In genomic region chr2:152336856-152337255, GRCm38 (mm10) we compare ENCODE assay signal across 17 mouse cellular contexts. TPM values are rescaled to one million over a fixed set of nuclear protein-coding genes. Genes with fewer than 3 reads are reported as not detected.
A peak's percentile ranks its signal among the peaks of the same experiment; 100 is the strongest.
DNase-seq lines count a peak whose midpoint lies in the region; ATAC-seq and TF ChIP-seq lines count a peak whose summit lies in the region.
"Had no signal": no experiment of that assay in that cellular context is flagged by ENCODE, and none has a peak within 500 bp of the region (broad histone marks: within the 10 kb centered on the region; RNA-seq: fewer than 3 reads in every experiment).

No protein-coding gene starts in this region.

- H3K36me3 ChIP-seq in lung, postnatal 0 days (ENCODE audit: insufficient read depth, low read length) = no peaks in the 10 kb centered on the region
- no peaks in the 10 kb centered on the region for H3K36me3 ChIP-seq in heart, embryonic 11.5 days (ENCODE audit: control insufficient read depth, insufficient read depth, low read length)
- H3K36me3 ChIP-seq: limb, embryonic 15.5 days; midbrain, embryonic 13.5 days had no signal

- TF ChIP-seq CTCF in lung, postnatal 0 days (IDR thresholded peaks at IDR 0.05) = no peak

- no peaks in the 10 kb centered on the region; the same call in 1 of the 2 replicates for H3K4me1 ChIP-seq in lung, postnatal 0 days (ENCODE audit: insufficient read depth, low read depth, low read length)
- H3K4me1 ChIP-seq in heart, embryonic 11.5 days (ENCODE audit: control insufficient read depth, insufficient read depth, low read length) = no peaks in the 10 kb centered on the region
- H3K4me1 ChIP-seq: limb, embryonic 15.5 days had no signal

- no peak for ATAC-seq in cerebellum, adult (ENCODE audit: insufficient number of reproducible peaks, low FRiP score, low TSS enrichment)
- peak; percentile 53 for ATAC-seq in lung, postnatal 0 days
- no peak for ATAC-seq in heart, embryonic 11.5 days (replicated peaks; ENCODE audit: insufficient number of reproducible peaks, low FRiP score, low TSS enrichment)
- ATAC-seq: forebrain, postnatal 0 days; hindbrain, embryonic 16.5 days; midbrain, embryonic 13.5 days had no signal

- H3K4me2 ChIP-seq in lung, postnatal 0 days (replicated peaks; ENCODE audit: low read depth, low read length) = no peak overlapping the region
- H3K4me2 ChIP-seq in heart, embryonic 11.5 days = no peak overlapping the region
- H3K4me2 ChIP-seq: limb, embryonic 15.5 days; midbrain, embryonic 13.5 days had no signal

- no peaks in the 10 kb centered on the region for H3K9me3 ChIP-seq in lung, postnatal 0 days (ENCODE audit: low read length)
- no peaks in the 10 kb centered on the region for H3K9me3 ChIP-seq in heart, embryonic 11.5 days (replicated peaks; ENCODE audit: control insufficient read depth, low read length)
- H3K9me3 ChIP-seq: limb, embryonic 15.5 days; midbrain, embryonic 13.5 days had no signal

- peak; percentile 83 for TF ChIP-seq EP300 in lung, postnatal 0 days (IDR thresholded peaks at IDR 0.05)

- peak; percentile 49 to 53 for DNase-seq in cerebellum, postnatal 14 days
- DNase-seq in testis, postnatal 14 days (ENCODE audit: low spot score) = peak; percentile 50
- no peak for DNase-seq in testis, postnatal 10 days (ENCODE audit: low spot score)
- peak; percentile 90 for DNase-seq in lung, postnatal 0 days (ENCODE audit: low spot score)
- DNase-seq in right cerebral cortex, postnatal 10 days (ENCODE audit: low spot score in 2 of 2) = no peak
- DNase-seq: cerebellum, adult 18-20 months; forebrain, postnatal 0 days; heart, adult 2 months; heart, postnatal 14 days; kidney, adult 18-20 months; right cerebral cortex, postnatal 14 days had no signal

- H3K9ac ChIP-seq in lung, postnatal 0 days (replicated peaks; ENCODE audit: low read depth) = no peak overlapping the region
- H3K9ac ChIP-seq in heart, embryonic 11.5 days (ENCODE audit: low read depth, low read length) = no peak overlapping the region
- H3K9ac ChIP-seq: forebrain, postnatal 0 days; limb, embryonic 15.5 days; midbrain, embryonic 13.5 days had no signal

- no peaks in the 10 kb centered on the region for H3K27me3 ChIP-seq in lung, postnatal 0 days (replicated peaks; ENCODE audit: insufficient read depth, low read length)
- H3K27me3 ChIP-seq in heart, embryonic 11.5 days (ENCODE audit: control insufficient read depth, insufficient read depth, low read length) = no peaks in the 10 kb centered on the region
- H3K27me3 ChIP-seq: limb, embryonic 15.5 days had no signal

- 39% methylated on average over 1 of the region's 1 CpGs for WGBS in lung, postnatal 0 days
- WGBS in heart, embryonic 11.5 days (ENCODE audit: insufficient replicate concordance) = 66% methylated on average over 1 of the region's 1 CpGs

- H3K4me3 ChIP-seq in lung, postnatal 0 days (ENCODE audit: low read depth, low read length) = no peak overlapping the region
- H3K4me3 ChIP-seq in heart, embryonic 11.5 days (ENCODE audit: low read depth, low read length) = no peak overlapping the region
- H3K4me3 ChIP-seq: erythroblast, embryonic 14.5 days; heart, adult 2 months; limb, embryonic 15.5 days; midbrain, embryonic 13.5 days had no signal

- peak overlapping the region; percentile 71 for H3K27ac ChIP-seq in lung, postnatal 0 days (ENCODE audit: low read length)
- no peak overlapping the region for H3K27ac ChIP-seq in heart, embryonic 11.5 days (ENCODE audit: low read depth, low read length)
- H3K27ac ChIP-seq: heart, adult 2 months; limb, embryonic 15.5 days; midbrain, embryonic 13.5 days had no signal

RNA-seq across cellular contexts. Expression of gene Rbck1, which starts 4.4 kb away (rescaled TPM):
- 67.9 and 74.4 TPM in 2 replicates for polyA plus RNA-seq in lung, postnatal 0 days (2015; fragmentation: Nextera tagmentation; extraction: Ambion mirVana)
- polyA plus RNA-seq in heart, embryonic 11.5 days (2014; fragmentation: Nextera tagmentation; extraction: Ambion mirVana) = 62.6 and 64.5 TPM in 2 replicates

RNA-seq across cellular contexts. Expression of gene Trib3, which starts 7.0 kb away (rescaled TPM):
- polyA plus RNA-seq in lung, postnatal 0 days (2015; fragmentation: Nextera tagmentation; extraction: Ambion mirVana) = 5.7 and 6.7 TPM in 2 replicates
- polyA plus RNA-seq in heart, embryonic 11.5 days (2014; fragmentation: Nextera tagmentation; extraction: Ambion mirVana) = 3.4 and 3.6 TPM in 2 replicates

RNA-seq across cellular contexts. Expression of gene Nrsn2, which starts 39.6 kb away (rescaled TPM):
- polyA plus RNA-seq in lung, postnatal 0 days (2015; fragmentation: Nextera tagmentation; extraction: Ambion mirVana) = not detected in 2 replicates
- polyA plus RNA-seq in heart, embryonic 11.5 days (2014; fragmentation: Nextera tagmentation; extraction: Ambion mirVana) = 3.8 and 5.5 TPM in 2 replicates
- polyA plus RNA-seq: erythroblast, embryonic 14.5 days had no signal

RNA-seq across cellular contexts. Expression of gene Tbc1d20, which starts 43.2 kb away (rescaled TPM):
- polyA plus RNA-seq in lung, postnatal 0 days (2015; fragmentation: Nextera tagmentation; extraction: Ambion mirVana) = 37.5 and 38.8 TPM in 2 replicates
- 25.1 and 25.7 TPM in 2 replicates for polyA plus RNA-seq in heart, embryonic 11.5 days (2014; fragmentation: Nextera tagmentation; extraction: Ambion mirVana)

Comparison
In these comparisons a context has a peak if more than half of its experiments do, and no peak if none do; other contexts are left out.
1. DNase-seq: peak in cerebellum, postnatal 14 days (2 of 2), testis, postnatal 14 days (single experiment) and lung, postnatal 0 days (single experiment); none in testis, postnatal 10 days (single experiment) and right cerebral cortex, postnatal 10 days (0 of 2).